Mouse (Mus musculus) right cerebral cortex, postnatal 4 days (tissue): Measurements from ENCODE around the gene Prcd.
A peak's percentile ranks its signal among the peaks of the same experiment; 100 is the strongest.
"Not testable (repeated sequence)": the region's sequence is repeated elsewhere in the genome, so short reads cannot be mapped to it uniquely, and the experiment has no call there.

Source experiments
- DNase-seq: peaks from one replicate; pipeline ENCODE4 v3.0.0-alpha.2; 2022

The Prcd gene

DNA sequence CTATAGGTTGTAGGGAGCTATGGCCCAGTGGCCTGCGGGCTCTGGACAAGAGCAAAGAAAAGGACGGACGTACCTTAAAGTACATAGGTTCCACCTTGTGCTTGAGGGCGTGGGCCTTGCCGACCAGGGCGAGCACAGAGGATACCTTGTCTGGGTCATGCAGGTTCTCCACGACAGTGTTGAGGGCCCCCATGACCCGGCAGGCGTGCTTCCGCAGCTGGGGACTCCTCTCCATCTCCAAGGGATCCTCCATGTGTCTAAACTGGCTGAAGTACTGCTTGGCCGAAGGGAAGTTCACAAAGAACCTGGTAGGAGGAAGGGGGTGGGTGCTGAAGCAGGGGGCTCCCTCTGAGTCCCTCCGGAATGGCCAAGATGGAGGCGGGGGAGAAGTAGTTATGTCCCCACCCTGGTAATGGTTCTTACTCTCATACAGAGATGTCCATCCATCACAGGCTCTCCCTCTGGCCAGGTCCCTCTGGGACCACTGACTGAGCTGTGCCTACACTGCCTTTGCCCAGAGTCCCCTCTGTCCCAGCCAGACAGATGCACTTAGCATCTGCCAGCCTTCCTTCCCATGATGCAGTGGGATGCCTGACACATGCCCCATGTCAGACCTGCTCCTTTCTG lies 3.5 kb upstream of the Prcd start:
- DNase-seq = no peak

DNA sequence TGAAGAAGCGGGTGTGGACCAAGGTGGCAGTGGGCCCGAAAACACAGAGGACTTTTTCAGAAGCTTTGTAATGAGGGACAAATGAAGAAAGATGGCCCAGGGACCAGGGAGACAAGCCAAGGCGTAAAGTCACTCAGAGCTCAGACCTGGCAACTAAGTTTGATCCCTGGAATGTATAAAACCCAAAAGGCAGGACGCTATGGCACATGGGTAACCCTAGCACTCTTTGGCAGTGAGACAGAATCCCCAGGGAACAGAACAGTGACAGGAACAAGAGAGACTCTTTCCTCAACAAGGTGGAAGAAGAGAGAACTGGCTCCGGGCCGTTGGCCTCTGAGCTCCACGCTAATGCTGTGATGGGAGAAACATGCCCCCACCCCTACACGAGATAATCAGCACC lies 2.5 kb upstream of the Prcd start:
- no peak for DNase-seq

DNA sequence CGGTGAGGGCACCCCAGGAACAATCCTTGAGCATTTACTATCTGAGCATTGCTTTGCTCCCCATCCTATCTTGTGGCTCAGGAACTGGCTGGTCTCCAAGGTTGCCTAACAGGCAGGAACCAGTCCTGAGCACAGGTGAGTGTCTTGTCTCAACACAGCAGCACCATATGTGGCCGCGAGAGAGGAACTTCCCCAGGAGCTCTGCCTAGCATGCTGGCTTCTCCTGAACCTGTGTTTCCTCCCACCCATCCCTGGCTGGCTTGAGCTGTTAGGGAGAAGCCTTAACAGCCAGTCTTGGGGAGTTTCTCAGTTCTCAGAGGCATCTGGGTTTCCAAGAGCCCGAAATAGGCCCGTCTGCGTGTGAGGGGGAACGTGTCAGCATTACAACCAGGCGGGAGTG lies 2.0 kb upstream of the Prcd start:
- DNase-seq = no peak

DNA sequence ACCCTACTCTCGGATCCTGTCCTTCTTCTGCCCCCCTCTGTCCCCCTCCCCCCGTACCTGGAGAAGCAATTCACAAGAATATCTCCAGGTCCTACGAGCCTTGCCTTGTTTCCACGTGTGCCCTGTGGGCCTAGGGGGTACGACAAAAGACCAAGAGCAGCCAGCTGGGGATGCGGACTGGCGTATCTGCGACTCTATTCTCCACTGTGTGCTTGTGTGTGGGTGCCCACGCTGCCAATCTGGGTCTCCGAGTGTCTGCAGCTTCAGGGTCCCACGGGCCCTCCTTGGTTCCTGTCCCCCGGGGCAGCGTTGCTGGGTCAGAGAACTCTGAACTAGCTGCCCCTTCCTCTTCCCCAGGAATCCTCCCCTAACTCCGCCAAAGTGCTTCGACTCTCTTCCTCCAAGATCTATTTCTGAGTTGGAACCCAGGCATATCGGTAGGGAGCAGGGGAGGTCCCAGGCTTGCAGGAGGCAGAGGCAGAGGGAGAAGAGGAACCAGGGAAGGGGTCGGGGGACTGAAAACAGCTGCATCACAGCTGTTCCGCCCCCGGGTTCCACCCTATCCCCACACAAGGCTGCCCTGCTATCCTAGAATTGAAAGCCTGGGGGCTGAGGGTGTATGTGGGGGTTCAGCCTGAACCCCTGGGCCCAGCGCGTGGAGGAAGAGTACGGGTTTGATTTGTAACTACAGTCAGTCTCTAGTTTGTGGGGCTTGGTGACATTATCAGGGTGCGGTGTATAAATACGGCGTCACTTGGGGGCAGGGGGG lies 820 bp upstream of the Prcd start:
- no peak for DNase-seq

DNA sequence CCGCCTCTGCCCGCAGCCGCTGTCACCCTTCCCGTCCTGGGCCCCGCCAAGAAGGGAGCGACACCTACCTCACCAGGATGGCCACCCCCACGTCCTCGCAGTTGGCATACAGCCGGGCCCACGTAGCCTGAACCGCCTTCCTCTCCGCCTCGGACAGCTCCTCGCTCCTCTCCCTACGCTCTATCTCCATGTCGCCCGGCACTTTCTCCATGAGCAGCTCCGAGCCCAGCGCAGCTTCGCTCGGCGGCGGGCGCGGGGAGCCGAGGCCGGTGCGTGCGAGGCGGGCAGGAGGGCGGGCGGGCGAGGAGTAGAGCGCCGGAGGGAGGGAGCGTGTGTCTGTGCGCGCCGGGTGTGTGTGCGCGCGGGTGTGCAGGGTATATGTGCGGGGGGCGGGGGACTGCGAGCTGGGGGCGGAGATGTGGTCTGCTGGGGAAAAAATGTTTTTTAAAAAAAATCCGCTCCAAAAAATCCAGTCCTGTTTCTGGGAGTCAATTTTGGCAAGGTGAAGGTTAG lies 431 bp downstream of the Prcd start:
- DNase-seq = peak; percentile 67

DNA sequence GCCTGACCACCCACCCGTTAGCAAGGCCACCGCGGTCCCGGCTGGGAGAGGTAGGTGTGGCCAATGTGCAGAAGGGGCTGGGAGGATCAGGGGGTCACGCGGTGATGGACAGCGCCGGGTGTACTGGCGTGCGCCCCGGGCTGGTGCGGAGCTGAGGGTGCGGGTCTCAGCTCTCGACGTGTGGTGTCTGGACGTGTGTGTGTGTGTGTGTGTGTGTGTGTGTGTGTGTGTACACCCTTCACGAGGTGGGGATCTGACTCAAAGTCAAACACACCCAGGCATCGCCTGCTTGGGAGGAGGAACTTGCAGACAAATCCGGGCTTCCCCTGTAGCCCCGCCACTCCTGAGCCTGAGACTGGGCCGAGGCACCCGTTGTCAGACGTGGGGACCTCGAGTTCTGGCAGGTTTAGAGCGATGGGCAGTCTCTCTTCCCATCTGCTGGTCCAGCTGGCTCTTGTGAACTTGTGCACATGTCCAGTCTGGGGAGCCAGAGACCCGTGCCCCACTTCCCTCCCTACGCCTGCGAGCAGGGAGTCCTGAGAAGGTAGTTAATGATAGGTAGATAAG lies 1.0 kb downstream of the Prcd start, which contains the start of gene Cygb:
Gene Cygb (minus strand): TSS at position 59 of the 567 bp plus-strand sequence.
- DNase-seq = no peak

DNA sequence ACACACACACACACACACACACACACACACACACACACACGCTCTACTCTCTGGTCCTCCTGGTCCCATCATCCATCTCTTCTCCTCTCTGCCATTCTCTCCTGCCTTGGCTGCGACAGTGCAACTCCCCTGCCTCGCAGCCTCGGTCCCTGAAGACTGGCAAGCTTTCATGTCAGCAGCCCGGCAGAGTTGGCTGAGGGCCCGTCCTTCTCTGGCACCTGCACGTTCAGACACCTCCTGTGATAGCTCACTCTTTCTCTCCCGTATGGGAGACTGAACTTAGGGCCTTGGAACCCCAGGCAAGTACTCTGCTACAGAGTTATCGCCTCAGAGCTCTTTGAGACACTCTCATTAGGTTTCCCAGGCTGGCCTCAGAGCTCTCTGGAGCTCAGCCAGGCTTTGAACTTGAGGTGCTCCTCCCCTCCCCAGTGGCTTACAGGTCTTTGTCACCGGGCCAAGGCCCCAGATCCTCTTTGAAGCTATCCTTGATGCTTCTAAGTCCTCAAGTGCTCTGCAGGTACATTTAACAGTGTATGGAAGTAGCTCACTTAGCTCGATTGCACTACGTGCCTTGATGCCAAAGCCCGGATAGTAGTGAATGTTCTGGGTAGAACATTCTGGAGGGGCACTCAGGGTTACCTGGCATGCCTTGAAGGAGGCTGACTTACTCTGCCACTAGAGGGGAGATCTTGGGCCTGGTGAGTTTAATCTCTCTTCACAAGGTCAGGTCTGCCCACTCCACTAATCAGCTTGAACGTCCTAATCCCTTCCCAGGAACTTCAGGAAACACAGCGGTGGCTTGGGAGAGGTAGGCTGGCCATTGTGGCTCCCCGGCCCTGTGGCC lies 3.2 kb downstream of the Prcd start:
- DNase-seq = no peak

DNA sequence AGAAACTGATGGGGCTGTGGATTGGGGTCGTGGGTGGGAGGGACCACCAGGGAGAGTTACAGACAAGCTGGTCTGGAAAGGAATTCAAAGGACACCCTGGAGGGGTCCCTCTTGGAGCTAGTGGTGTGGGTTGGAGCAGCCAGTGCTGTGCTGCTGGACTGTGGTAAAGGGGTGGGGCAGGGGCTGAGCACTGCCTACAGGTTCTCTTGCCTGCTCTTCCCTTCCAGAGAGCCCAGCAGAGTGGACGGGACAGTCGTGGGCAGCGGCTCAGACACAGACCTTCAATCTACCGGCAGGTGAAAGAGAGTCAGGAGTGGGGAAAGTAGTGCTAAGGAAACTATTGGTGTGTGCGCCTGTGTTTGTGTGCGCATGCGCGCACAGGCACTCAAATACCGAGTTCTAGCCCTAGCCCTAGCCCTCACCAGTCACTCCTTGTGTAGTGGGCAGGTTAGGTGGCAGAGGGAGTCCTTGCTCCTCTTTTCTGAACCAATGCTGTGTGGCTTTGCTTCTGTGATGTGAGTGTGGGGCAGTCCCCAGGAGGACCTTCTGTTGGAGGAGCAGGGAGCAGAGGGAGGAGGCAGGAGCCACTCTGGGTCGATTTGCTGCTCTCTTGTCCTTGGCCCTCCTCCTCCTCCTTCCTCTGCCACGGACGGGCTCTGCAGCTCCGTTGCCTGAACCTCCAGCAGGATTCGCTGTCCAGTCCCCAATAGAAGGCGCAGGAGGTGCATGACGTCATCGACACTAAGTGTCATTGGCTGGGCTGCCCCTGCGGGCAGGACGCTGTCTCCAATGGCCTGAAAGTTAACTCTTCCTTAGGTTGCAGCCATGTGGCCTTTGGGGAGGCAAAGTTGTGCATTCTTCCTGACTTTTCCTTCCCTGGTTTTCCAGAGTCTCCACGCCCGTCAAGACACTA lies 4.2 kb downstream of the Prcd start:
- DNase-seq = peak; percentile 74

DNA sequence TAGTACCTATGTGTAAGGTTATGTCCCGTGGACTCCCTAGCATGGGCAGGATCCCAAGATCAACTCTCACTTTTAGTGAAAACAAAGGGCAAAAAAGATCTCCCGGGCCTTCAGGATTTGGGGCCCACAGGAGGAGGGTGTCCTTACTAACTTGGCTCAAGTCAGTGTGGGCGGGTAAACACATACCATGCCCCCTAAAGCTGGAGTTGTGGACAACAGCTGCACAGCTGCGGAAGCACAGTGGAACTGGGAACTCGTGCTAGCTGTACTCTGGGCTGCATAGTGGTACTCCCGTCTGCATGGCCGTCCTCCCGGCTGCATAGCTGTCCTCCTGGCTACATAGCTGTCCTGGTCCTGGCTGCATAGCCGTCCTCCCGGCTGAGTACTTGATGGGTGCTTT lies 4.9 kb downstream of the Prcd start:
- DNase-seq = no peak

DNA sequence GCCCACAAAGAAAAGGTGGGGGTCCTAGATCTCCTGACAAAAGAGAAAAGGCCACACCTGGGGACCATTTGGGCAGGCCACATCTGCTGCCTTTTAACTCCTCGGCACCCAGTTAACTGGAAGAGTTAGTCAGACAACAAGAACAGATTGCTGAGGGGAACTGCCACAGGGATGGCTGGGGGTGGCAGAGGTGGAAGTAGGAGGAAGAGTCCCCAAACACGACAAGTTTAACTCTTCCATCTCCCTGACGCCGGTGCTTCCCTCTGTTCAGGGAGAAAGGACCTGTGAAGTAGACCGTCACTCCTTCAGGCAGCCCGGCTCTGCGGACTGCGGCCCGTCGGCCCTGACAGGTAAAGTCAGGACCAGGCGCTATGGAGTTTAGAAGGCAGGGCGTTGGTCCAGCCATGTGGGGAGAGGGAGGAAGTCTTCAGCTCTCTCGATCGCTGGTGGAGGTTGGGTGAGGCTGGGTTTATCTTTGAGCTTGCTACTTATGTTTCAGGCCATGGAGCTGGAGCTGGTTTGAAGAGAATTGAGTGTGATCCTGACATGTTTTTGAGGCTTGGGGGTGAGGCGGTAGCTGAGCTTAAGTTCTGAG lies 5.8 kb downstream of the Prcd start:
- no peak for DNase-seq

DNA sequence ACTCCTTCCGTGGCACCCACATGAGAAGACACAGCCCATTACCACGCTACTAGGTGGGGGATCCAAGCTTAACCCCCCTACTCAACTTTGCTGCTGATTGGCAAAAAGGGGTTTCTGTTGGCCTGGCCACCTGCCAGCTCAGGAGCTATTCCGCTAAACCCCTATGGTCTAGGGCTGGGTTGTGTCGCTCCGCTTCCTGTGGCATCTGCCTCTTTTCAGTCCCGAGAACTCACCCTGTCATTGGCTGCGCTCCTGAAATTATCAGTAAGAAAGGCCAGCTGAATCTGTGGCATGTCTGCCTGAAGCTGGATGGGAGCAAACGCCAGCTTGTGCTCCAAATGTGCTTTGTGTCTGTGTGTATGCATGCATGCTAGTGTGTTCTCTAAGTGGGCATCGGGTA lies 6.8 kb downstream of the Prcd start:
- no peak for DNase-seq

DNA sequence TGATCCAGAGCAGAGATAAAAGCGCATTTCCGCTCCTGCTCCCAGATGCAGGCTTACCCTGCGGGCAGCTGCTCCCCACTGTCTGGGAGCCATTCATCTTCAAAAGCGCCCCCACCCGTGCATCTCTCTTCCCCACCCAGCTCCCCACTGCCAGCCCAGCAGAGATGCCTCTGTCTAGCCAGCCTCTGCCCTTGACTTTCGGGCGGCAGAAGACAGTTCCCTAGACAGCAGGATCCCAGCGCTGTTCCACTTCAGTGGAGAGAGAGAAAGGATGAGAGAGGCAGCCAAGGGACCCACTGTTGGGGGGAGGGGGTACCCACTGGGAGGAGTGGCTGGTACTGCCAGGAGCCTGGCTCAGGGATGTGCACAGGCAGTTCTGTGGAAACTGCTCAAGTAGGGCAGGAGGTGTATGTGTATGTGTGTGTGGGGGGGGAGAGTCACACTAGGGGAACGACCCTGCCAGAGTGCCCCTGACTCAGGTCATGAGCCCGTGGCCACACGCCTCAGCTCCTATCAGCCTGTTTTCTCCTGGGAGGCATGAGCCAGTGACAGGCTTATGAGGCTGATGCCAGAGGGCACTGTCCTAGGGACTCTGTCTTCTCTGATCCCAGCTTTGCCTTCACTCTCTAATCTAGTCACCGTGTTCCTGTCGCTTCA lies 8.1 kb downstream of the Prcd start:
- peak; percentile 48 for DNase-seq

DNA sequence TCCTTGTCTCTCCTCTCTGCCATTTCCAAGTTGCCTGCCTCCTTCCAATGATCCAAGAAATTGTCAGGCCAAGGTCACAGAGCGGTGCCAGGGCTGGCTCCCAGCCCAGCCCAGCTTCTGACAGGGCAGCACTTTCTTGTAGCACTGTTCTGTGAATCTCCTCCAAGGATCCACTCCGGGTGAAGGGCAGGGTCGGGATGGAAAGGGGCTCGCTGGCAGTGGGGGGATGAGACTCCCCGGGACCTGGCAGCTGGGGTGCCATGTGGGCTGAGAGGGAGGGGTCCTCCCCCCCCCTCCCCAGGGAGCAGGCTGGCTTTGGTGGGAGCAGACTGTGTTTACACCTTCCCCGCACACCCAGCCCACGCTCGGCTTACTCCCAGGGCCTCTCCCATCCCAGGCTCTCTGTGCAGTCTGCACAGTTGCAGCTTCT lies 8.6 kb downstream of the Prcd start:
- DNase-seq = peak; percentile 36

DNA sequence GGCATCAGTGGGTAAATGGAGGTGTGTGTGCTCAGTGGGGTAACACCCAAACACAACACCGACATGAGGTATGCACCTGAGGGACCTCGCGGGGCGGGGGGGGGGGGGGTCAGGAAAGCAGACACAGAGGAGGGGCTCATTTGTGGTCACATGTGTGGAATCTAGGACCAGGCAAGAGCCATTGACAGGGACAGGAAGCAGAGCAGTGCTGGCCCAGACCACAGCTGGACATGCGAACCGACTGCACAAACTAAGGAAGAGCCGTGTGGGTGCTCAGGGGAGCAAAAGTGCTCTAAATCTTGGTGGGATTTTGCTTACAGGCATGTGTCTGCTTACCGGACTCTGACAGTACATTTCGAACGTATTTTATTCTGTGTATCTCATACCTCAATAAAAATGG lies 12.0 kb downstream of the Prcd start:
- DNase-seq = no peak

DNA sequence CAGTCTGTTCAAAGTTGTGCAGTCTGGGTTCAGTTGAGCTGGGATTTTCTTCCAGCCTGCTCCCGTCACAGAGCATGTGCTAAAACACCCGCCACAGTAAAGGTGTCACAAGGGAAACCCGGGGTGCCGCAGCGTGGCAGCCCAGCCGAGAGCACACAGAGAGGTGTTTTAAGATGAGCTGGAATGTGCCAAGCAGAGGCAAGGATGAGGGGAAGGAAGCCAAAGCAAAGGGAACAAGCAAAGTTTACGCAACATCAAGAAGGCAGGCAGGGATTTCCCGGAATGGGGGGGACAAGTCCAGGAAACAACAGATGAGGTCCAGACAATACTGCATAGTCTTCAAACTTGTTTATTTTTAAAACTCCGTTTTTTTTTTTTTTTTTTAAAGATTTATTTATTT lies 13.2 kb downstream of the Prcd start:
- no peak for DNase-seq

DNA sequence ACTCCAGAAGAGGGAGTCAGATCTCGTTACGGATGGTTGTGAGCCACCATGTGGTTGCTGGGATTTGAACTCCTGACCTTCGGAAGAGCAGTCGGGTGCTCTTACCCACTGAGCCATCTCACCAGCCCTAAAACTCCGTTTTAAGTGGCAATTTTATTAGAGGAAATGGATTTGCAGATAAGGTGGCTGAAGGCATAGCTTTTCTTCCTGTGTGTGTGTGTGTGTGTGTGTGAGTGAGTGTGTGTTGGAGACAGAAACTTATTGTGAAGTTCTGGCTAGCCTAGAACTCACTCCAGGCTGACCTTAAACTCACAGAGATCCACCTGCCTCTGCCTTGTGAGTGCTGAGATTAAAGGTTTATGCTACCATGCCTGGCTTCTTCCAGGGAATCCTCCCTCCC lies 13.7 kb downstream of the Prcd start:
- not testable (repeated sequence) for DNase-seq

DNA sequence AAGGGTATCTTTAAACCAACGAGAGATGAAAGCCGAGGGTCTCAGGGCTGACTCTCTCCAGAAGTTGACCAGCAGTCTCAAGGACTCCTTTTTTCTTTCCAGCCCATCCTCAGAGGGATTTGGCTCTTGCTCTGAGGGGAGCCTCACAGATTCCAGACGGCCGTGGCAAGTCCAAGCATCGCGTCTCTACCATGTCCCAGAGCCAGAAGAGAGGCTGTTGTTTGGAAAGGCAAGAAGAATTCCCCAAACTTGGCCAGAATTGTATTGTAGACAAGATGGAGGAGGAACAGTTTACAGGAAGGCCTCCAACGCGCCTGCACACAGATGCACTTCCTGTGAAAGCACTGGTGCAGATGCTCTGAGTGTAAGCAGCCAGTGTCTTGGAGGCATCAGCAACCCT lies 14.6 kb downstream of the Prcd start:
- no peak for DNase-seq

DNA sequence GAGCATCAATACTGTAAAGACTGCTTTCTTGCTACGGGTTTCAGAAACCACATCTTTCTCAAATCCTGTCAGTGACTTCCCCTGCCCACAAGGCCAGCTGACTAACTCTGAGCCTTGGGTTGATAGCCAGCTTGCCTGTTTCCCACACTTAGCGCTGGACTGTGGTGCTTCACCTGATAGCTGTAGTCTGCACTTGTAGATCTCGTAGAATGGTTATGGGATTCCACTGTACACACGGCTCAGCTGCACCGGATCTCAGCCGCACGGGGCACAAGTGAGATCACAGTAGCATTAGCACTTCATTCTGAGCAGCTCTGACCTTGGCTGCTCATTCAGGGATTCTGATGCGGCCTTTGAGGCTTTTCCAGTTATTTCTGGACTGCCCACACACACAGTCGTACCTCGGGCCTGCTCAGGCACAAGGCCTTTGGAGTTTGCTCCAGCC lies 15.1 kb downstream of the Prcd start:
- DNase-seq = no peak

DNA sequence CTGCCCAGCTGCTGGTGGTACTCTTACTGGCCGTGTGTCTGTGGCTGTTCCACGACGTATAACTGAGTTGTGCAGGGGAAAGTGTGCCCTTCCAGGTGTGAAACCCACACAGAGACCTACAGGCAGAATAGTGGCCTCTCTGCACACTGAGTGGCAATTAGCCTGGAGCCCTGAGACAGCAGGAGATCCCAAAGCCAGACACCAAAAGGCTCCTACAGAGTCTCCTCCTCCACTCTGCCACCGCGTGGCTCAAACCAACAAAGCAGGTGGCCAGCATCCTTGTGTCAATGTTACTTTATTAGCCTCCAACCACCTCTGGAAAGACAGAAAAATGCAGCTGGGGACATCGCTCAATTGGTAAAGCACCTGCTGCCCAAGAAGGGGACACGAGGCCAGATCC lies 15.5 kb downstream of the Prcd start:
- DNase-seq = no peak

DNA sequence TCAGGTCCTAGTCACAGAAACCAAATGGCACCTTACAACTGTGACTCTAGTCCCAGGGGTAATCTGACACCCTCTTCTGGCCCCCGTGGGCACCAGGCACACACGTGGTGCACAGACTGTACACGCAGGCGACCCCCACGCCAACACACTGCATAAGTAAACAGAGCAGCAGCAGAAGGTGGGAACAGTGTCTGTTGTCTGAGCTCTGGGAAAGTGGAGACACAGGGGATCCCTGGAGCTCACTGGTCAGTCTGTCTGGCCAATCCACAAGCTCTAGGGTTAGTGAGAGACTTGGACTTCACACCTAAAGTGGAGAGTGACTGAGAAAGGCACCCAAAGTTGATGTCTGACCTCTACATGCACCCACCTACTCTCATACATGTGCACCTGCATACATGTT lies 16.0 kb downstream of the Prcd start:
- no peak for DNase-seq

DNA sequence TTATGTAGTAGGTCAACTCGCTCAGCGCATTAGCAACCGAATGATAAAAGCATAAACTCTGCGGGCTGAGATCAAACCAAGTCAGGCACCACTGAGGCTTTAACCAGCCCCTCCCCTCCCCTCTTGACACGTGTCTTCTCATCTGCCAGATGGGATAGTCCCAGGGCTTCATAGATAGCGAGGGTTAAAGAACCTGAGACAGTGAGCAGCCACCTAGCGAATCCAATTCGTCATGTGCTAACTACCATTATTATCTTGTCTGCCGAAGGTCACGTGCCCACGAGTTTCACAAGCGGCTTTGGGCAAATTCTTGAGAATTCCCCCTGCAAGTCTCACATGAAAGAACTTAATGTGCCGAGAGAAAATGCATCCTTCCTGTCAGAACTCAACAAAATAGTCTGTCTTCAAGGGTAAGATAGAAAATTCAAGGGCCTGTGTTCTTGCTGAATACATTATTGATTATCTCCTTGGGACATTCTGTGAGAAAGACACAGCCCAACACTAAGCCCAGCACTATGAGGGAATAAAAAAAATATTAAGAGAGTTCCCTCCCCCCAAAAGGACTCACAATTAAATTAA lies 16.5 kb downstream of the Prcd start:
- DNase-seq = no peak
